Mouse (Mus musculus): ENCODE results near the gene Bpnt1. TPM values are rescaled to one million over a fixed set of nuclear protein-coding genes. Genes with fewer than 3 reads are reported as not detected.

Bpnt1 gene
- polyA plus RNA-seq, 1 experiment, result 20.0 TPM

DNA sequence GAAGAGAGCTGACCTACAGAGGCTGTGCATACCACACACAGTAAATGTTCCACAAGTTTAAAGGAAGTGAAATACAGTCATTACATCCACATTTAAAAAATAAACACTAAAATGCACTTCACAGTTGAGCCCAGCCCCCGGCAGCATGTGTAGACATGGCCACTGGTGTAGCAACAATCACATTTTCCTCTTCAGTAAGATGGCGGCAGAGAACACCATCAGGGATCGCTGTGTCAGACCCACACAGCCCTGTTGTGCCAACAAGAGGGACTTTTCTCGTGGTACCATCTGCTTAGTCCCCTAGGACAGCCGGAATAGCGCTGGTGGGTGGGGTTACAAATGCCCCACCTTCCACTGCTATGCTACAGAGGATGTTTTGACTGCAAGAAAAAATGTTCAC lies 29.1 kb upstream of the Bpnt1 start:
- Histone ChIP-seq H3ac (ENCODE audit: control insufficient read depth, insufficient read length) (no peak overlapping the region), H3K79me2 (ENCODE audit: control insufficient read depth, insufficient read depth) (no peaks in the 10 kb centered on the region), H3K27me3 (ENCODE audit: control insufficient read depth, insufficient read depth, insufficient read length) (no peaks in the 10 kb centered on the region), H3K4me2 (ENCODE audit: low read depth) (no peak overlapping the region), H3K4me3 (no peak overlapping the region), H3K36me3 (ENCODE audit: control insufficient read depth, insufficient read depth) (peaks cover 27% of the 10 kb centered on the region)
- no peak for TF ChIP-seq USF1 (IDR thresholded peaks at IDR 0.05; ENCODE audit: low read depth)
- no peak for TF ChIP-seq REST (IDR thresholded peaks at IDR 0.05; ENCODE audit: insufficient read depth, insufficient read length)

DNA sequence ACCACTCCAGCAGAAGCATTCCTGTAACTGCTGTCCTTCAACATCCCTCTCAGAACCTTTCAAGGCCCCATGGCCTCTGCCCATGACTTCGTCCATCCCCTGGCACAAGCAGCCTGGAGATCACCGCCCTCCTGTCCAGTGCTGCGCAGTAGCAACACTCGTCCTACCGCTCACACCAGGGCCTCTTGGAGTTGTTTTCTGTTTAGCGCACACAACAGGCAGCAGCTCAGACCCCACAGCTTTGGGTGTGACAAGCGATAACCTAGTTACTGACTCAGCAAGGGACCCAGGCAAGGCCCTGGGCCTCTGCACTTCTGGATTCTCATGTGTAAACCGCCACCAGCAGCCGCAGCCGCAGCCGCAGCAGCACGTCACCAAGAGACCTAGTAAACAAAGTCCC lies 25.1 kb upstream of the Bpnt1 start:
- H3K36me3 ChIP-seq (ENCODE audit: control insufficient read depth, insufficient read depth), result peaks cover 22% of the 10 kb centered on the region
- TF ChIP-seq POLR2A (IDR thresholded peaks at IDR 0.05; ENCODE audit: insufficient read length, low read depth) (no peak), REST (IDR thresholded peaks at IDR 0.05; ENCODE audit: insufficient read depth, insufficient read length) (no peak)

DNA sequence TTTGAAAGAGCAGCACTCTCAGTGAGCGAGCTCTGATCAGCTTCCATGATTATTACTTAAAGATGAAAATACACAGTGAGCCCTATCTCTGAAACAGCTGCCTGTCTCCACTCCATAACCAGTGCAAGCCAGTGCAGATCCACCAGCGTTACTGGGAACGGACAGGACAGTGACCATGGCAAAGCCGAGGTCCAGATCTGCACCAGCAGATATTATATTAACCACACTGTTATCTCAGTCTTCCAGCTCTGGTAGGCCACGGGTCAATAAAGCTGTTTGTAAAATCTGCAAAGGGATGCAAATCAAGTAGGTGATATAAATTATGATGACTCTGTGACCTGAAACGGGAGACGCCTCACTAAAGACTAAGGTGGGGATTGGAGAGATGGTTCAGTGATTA lies 24.3 kb upstream of the Bpnt1 start:
- Histone ChIP-seq H3K27me3 (ENCODE audit: control insufficient read depth, insufficient read depth, insufficient read length) (no peaks in the 10 kb centered on the region), H3K4me3 (no peak overlapping the region), H3K4me2 (ENCODE audit: low read depth) (no peak overlapping the region), H3ac (ENCODE audit: control insufficient read depth, insufficient read length) (no peak overlapping the region), H3K79me2 (ENCODE audit: control insufficient read depth, insufficient read depth) (no peaks in the 10 kb centered on the region), H3K36me3 (ENCODE audit: control insufficient read depth, insufficient read depth) (peaks cover 24% of the 10 kb centered on the region)
- TF ChIP-seq CEBPB (IDR thresholded peaks at IDR 0.05; ENCODE audit: insufficient read depth, poor library complexity, severe bottlenecking) (no peak), TCF3 (IDR thresholded peaks at IDR 0.05; ENCODE audit: insufficient read length, low read depth) (no peak), USF1 (IDR thresholded peaks at IDR 0.05; ENCODE audit: low read depth) (no peak), MAX (IDR thresholded peaks at IDR 0.05; ENCODE audit: low read depth) (no peak), MYOD1 (IDR thresholded peaks at IDR 0.05; ENCODE audit: control insufficient read depth in 1 of 3, insufficient read length in 2 of 3, low read depth in 2 of 3) (no peak), REST (IDR thresholded peaks at IDR 0.05; ENCODE audit: insufficient read depth, insufficient read length) (no peak), E2F4 (IDR thresholded peaks at IDR 0.05; ENCODE audit: insufficient read depth) (no peak)

More for the DNA sequence above, 25.1 kb upstream of the Bpnt1 start:
- Histone ChIP-seq H3K27me3 (ENCODE audit: control insufficient read depth, insufficient read depth, insufficient read length) (no peaks in the 10 kb centered on the region), H3K4me3 (no peak overlapping the region), H3K79me2 (ENCODE audit: control insufficient read depth, insufficient read depth) (no peaks in the 10 kb centered on the region), H3ac (ENCODE audit: control insufficient read depth, insufficient read length) (no peak overlapping the region), H3K4me2 (ENCODE audit: low read depth) (no peak overlapping the region)

DNA sequence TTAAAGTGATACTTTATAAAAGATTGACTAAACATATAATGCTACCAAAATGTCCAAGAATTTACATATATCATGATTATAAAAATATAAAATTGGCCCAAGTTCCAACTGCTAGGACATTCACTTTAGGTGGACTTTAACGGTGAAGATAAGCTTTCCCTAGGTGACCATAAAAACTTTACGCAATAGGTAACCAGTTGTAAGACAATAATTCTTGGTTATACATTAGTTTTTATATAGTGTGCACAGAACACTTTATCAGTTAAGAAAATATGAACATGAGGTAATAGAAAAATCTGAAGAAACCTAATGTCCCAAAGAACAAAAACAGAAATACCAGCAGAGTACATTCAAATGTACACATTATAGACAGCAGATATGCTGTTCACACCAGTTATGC lies 23.6 kb upstream of the Bpnt1 start:
- TF ChIP-seq MYOD1 (IDR thresholded peaks at IDR 0.05; ENCODE audit: control insufficient read depth in 1 of 3, insufficient read length in 2 of 3, low read depth in 2 of 3) (no peak), USF1 (IDR thresholded peaks at IDR 0.05; ENCODE audit: low read depth) (no peak), TCF3 (IDR thresholded peaks at IDR 0.05; ENCODE audit: insufficient read length, low read depth) (no peak), SRF (IDR thresholded peaks at IDR 0.05; ENCODE audit: control insufficient read depth, insufficient read length, low read depth) (no peak), MYOG (IDR thresholded peaks at IDR 0.05; ENCODE audit: control insufficient read depth in 1 of 3, insufficient read depth in 1 of 3, insufficient read length in 2 of 3, low read depth in 2 of 3) (no peak), MAX (IDR thresholded peaks at IDR 0.05; ENCODE audit: low read depth) (no peak), POLR2AphosphoS2 (IDR thresholded peaks at IDR 0.05; ENCODE audit: insufficient read length, low read depth) (no peak), CEBPB (IDR thresholded peaks at IDR 0.05; ENCODE audit: insufficient read depth, poor library complexity, severe bottlenecking) (no peak), REST (IDR thresholded peaks at IDR 0.05; ENCODE audit: insufficient read depth, insufficient read length) (no peak), E2F4 (IDR thresholded peaks at IDR 0.05; ENCODE audit: insufficient read depth) (no peak), POLR2A (IDR thresholded peaks at IDR 0.05; ENCODE audit: insufficient read length, low read depth) (no peak)
- H3K27me3 ChIP-seq (ENCODE audit: control insufficient read depth, insufficient read depth, insufficient read length), result no peaks in the 10 kb centered on the region
- no peak overlapping the region for H3K4me2 ChIP-seq (ENCODE audit: low read depth)
- H3K4me3 ChIP-seq, result no peak overlapping the region
- H3ac ChIP-seq (ENCODE audit: control insufficient read depth, insufficient read length), result no peak overlapping the region
- peaks cover 28% of the 10 kb centered on the region for H3K36me3 ChIP-seq (ENCODE audit: control insufficient read depth, insufficient read depth)
- no peaks in the 10 kb centered on the region for H3K79me2 ChIP-seq (ENCODE audit: control insufficient read depth, insufficient read depth)

DNA sequence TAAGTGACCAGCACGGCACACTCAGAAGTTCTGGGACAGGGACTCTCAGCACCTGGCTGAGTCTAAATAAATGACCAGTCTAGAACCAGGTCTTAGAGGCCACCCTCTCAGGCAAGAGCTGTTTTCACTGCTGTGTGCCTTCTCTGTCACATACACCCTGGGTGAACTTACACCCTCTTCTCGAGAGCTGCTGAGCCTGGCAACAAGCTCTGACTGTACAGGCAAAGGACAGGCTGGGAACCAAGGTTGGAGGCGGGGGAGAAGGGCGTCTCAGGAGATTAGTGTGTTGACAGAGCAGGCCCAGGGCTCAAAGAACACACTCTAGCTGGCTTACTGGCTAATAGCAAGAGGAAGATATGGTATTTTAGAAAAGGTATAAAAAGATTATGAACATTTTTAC lies 23.0 kb upstream of the Bpnt1 start:
- no peak overlapping the region for H3K4me2 ChIP-seq (ENCODE audit: low read depth)
- H3K27me3 ChIP-seq (ENCODE audit: control insufficient read depth, insufficient read depth, insufficient read length), result no peaks in the 10 kb centered on the region
- no peaks in the 10 kb centered on the region for H3K79me2 ChIP-seq (ENCODE audit: control insufficient read depth, insufficient read depth)
- H3K4me3 ChIP-seq, result no peak overlapping the region
- H3ac ChIP-seq (ENCODE audit: control insufficient read depth, insufficient read length), result no peak overlapping the region
- peaks cover 28% of the 10 kb centered on the region for H3K36me3 ChIP-seq (ENCODE audit: control insufficient read depth, insufficient read depth)
- TF ChIP-seq SRF (IDR thresholded peaks at IDR 0.05; ENCODE audit: control insufficient read depth, insufficient read length, low read depth), result no peak
- no peak for TF ChIP-seq TCF12 (IDR thresholded peaks at IDR 0.05; ENCODE audit: insufficient read depth, poor library complexity, severe bottlenecking)
- TF ChIP-seq CEBPB (IDR thresholded peaks at IDR 0.05; ENCODE audit: insufficient read depth, poor library complexity, severe bottlenecking), result no peak
- TF ChIP-seq MAX (IDR thresholded peaks at IDR 0.05; ENCODE audit: low read depth), result no peak
- TF ChIP-seq REST (IDR thresholded peaks at IDR 0.05; ENCODE audit: insufficient read depth, insufficient read length), result no peak
- no peak for TF ChIP-seq MYOG (IDR thresholded peaks at IDR 0.05; ENCODE audit: control insufficient read depth in 1 of 3, insufficient read depth in 1 of 3, insufficient read length in 2 of 3, low read depth in 2 of 3)
- no peak for TF ChIP-seq POLR2A (IDR thresholded peaks at IDR 0.05; ENCODE audit: insufficient read length, low read depth)
- TF ChIP-seq TCF3 (IDR thresholded peaks at IDR 0.05; ENCODE audit: insufficient read length, low read depth), result no peak
- no peak for TF ChIP-seq POLR2AphosphoS2 (IDR thresholded peaks at IDR 0.05; ENCODE audit: insufficient read length, low read depth)
- TF ChIP-seq E2F4 (IDR thresholded peaks at IDR 0.05; ENCODE audit: insufficient read depth), result no peak
- TF ChIP-seq MYOD1 (IDR thresholded peaks at IDR 0.05; ENCODE audit: control insufficient read depth in 1 of 3, insufficient read length in 2 of 3, low read depth in 2 of 3), result no peak
